Mouse (Mus musculus): ENCODE measurements around the gene Agbl4.
A peak's percentile ranks its signal among the peaks of the same experiment; 100 is the strongest.

Gene Agbl4

DNA sequence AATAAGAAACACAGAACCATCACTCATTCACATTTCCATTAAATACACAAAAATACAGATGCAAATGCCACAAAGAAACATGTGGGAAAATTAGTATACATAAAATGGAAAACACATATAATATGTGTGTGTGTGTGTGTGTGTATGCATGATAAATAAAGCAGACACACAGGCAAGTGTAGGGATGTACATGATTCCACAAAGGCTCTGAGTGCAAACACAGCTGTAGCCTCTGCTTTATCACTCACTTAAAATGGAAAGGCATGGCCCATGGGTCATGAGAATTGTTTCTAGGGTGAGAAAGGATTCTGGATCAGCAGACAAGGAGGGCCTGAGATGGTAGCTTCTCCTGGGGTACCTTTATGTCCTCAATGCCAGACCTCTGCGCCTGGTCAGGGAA lies 1182.8 kb downstream of the Agbl4 start:
- DNase-seq (ENCODE audit: low spot score in 2 of 2): no peak

DNA sequence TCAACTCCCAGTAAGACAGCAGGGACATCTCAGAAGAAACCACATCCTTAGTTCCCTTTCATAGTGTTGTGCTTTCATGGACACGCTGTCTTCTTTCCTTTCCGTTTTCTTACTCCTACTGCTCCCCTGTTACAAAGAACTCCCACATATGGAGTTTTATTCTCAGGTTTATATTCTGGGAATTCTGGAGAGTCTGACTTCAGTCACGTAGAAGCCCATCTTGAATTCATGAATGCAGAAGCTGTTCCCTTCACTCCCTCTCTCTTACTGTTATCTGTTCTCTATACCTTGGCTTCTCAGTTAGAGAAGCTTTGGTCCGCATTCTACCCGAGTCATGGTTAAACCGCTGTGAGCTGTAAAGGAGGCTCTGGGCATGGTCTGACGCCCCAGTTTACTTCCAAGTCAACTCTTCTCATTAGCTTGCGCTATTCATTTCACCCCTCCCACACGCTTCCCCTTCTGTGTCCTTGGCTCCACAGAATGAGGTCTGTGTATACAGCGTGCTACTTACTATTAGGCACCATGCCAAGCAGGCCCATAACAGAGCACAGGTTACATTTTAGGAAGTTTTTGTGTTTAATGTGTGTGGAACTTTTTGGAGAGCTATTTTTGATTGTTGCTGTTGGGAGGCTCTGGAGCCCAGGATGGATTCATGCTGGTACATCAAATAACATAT lies 1186.2 kb downstream of the Agbl4 start:
- DNase-seq (ENCODE audit: low spot score in 2 of 2): no peak

DNA sequence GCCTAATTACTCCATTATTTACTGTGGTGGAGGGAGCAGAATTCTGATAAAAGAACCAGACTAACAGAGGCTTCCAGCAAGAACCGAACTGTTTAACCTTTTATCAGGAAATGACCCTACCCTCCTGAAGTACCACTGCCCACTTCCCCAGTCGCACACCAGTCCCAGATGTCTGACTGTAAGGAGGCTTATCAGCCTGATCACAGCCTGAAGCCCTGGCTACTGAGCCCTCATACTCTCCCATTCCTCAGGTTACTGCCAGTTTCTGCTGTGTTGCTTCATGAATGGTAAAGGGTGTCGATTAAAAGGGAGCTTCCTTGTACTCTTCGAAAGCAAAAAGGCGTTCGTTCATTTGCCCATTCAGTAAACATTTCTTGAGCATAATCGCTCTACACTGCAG lies 1186.8 kb downstream of the Agbl4 start:
- DNase-seq (ENCODE audit: low spot score in 2 of 2): no peak

DNA sequence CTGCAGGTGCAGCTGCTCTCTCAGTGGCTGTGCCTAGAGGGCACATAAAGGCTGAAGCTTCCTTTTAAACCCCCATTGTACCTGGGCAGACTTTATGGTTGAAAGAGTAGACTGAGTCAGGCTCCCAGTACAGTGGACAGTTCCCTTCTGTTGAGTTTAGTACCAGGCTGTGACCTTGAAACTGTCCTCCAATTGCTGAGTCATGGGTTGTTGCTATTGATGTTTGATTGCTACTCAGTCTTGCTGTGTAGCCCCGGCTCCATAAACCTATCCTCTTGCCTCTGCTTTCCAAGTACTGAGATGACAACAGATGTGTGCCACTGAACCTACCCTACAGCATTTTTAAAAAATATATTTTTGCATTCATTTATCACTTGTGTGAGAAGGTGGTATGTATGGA lies 1190.8 kb downstream of the Agbl4 start:
- no peak for DNase-seq (ENCODE audit: low spot score in 2 of 2)

DNA sequence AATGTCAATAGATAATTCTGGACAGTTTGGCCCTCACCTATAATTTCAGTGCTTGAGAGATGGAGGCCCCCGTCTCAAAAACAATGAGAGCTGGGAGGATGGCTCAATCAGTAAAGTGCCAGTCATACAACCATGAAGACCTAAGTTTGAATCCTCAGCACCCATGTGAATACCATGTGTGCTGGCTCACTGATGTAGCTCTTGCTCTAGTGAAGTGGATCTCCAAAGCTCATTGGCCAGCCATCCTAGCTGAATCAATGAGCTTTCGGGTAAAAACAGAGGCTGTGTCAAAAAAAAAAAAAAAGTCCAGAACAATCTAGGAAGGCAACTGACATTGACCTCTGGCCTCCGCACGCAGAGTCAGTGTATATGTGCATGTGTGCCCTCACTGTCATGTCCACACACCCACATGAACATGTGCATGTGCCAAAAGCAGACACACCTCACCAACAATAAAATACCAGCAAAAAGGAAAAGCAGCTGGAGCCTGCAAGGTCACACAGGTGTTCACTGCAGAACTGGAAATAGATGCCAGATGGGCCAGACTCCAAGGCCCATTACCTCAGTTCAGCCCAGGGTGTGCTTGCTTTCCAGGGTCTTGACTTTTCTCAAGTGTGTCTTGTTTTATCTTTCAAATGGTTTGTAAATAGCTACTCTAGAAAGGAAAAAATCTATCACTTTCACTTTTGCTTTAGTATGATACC lies 1192.2 kb downstream of the Agbl4 start:
- no peak for DNase-seq (ENCODE audit: low spot score in 2 of 2)

DNA sequence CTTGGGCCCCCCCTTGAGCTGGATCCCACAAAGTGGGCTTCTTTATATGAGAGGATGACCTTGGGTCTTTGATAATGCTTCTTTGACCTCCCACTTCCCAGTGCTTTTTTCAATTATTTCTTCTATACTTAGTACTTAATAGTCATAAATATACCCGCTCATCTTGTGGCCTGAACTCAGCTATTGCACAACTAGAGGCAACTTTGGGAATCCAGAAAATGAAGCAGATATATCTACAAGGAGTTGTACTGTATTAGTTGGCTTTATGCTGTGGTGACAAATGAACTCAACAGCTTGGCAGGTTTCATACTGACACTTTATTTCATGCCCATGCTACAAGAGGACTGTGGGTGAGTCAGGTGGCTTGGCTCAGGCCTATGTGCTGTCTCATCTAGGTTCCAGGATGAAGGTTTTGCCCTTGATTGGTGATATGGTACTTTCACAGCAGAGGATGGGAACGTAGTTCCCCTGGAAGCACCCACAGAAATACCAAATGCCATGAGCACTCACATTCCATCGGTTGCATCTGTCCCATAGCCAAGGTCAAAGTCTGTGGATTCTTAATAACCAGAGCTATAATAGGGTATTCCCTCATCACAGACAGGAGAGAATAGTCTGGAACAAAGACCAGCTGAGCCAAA lies 1197.3 kb downstream of the Agbl4 start:
- DNase-seq (ENCODE audit: low spot score in 2 of 2): no peak

DNA sequence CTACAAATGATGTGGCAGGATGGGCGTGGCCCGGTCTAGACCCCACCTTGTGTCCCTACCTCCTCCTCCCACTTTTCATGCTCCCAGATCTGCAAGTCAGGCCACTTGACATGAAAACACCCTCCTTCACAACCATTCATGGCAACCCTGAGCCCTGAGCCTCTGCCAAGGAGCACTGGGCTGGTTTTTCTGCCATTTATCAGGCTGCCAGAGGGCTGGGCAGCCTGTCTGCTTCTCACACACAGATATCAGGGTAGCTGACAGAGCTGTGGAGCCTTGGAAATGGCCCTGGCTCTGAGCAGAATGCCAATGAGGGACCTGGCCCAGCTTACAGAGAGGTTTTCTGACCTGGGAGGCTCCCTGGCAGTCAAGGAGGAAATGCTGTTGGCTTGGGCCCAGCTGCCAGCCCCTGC lies 1199.8 kb downstream of the Agbl4 start:
- peak in 1 of 2 experiments; percentile 12 for DNase-seq (ENCODE audit: low spot score in 2 of 2)

DNA sequence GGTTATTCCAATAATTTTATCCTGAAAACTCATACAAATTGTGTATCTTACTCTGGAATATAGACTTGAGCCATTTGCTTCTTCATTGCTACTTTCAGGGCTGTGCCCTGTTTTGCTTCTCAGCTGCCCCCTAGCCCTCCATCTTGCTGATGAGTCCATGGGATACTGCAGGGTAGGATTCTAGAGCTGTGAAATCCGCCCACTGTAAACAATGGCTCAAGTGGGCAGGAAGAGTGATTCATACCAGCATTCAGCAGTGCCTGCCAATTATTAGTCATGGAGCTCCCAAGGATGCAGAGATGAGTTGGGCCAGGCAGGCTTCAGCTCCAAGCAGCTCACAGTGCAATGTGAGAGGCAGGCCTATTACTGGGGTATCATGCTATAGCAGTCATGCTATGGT lies 1200.5 kb downstream of the Agbl4 start:
- no peak for DNase-seq (ENCODE audit: low spot score in 2 of 2)

DNA sequence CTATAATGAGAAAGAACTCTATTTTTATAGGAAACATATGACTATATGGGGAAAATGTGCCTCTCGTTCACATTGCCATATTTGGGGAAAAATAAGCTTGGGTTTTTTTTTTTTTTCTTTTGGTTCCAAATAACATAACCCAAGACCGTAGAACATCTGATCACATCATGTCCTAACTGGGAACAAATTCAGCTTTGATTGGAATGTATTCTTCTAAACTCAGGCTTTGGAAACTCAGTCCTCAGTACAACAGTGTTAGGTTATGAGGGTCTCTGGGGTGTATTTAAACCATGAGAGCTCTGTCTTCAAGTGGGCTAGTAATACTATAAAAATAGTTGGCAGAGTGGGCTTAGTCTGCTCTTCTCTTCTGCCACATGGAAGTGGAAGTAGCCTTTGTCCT lies 1205.7 kb downstream of the Agbl4 start:
- DNase-seq (ENCODE audit: low spot score in 2 of 2): no peak

DNA sequence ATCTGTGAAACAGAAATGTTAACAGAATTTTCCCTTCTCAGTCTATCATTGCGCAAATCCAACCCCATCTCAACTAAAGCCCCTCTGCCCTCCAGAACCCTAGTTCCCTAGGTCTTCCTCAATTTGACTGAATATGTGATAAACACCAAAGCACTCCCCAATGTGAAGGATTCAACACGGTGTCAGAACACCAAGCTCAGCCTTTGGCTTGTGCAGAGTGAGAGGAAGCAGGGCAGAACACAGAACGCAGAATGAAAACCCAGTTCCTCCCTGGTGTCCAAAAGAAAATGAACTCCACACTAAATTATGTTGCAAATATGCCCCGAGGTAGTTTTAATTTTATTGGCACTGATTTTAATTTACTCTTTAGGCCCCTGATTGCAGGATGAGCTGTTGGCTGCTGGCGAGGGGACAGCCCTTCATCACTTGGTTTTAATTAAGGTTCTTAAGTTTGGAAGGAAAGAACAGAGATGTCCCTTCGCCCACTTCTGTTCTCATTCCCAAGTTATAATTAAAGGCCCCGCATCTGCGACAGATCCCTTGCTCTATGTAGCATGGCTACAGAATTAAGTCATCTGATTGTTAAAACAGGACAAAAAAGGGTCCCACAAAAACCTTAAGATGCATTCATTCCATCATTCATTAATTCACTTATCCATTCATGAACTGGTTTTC lies 1210.5 kb downstream of the Agbl4 start:
- no peak for DNase-seq (ENCODE audit: low spot score in 2 of 2)

DNA sequence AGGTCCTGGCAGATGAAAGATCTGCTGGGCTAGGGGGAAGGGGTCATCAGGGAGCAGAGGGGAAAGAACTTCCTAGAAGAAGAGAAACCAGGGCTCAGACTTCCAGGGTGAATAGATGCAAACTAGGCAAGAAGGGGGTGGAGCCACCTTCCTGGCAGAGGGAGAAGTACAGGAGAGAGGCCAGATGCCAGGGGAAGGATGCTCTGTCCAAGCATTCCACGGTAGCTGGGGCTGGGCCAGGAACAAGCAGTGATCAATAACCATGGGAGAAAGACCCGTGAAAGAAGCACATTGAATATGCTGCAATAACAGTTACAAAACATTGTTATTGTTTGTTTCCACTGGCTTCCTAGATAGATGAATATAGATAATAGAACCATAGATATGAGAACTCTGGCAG lies 1224.4 kb downstream of the Agbl4 start:
- no peak for DNase-seq (ENCODE audit: low spot score in 2 of 2)

DNA sequence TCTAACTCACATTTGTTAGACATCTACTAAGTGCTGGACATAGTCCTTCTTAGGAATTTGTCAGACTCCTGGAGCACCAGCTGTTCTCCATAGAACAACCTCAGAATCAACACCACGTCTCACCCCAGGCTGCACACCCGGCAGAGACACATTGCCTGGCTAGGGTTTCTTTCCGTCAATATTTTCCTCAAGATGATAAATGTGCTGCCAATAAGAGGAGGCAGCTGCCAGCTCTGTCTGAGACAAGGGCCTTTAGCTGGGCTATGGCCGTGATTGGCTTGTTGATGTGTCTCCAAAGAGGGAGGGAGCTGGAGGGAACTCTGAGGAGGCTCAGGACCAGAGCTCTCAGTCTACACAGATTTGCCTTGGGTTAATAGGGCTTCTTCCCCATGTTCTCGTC lies 1227.5 kb downstream of the Agbl4 start:
- DNase-seq (ENCODE audit: low spot score in 2 of 2): no peak

DNA sequence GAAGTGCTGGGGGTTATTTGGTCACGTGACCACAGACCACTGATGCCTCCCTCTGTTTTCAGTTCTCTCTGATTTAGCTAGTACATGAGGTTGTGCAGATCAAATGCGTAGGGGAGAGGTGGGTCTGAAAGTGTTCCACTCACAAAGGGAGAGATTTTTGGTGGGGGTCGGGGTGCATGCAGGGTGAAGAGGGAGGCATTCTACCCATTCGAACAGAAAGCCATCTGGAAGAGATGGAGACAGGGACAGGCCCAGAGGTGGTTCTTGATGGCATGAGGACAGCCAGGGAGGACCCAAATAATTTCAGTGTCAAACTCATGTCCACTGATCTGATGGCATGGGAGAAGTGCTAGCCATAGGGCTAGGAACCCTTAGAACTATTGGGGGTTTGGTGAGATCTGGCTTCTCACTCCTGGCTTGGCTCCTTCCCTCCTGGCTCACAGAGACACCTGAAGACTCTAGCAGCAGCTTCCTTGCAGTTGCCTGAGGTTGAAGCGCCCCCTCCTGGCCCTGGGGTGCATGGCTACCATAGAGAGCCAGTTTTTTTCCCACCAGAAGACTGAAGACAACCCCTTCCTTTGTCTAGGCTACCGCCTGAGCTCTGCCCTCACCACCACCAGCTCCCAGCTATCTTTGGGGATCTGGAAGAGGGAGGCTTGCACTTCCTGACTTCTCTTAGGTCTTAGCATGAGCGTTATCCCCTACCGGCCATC lies 1228.8 kb downstream of the Agbl4 start:
- peak; percentile 20 to 67 for DNase-seq (ENCODE audit: low spot score in 2 of 2)

DNA sequence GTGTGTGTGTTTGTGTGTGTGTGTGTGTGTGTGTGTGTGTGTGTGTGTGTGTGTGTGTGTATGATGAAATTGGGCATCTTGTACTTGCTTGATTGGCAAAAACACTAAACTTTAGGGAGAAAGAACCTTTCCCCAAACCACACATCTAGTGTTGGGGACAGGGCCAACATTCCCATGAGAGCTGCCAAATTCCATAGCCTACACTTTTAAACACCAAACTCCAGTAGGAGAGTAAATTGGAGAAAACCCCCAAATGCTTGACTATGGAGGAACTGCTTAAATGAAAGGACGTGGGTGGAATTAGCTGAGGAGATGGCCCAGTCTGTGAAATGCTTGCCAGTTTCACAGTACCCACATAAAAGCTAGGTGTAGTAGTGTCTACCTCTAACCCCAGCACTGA lies 1235.2 kb downstream of the Agbl4 start:
- no peak for DNase-seq (ENCODE audit: low spot score in 2 of 2)

DNA sequence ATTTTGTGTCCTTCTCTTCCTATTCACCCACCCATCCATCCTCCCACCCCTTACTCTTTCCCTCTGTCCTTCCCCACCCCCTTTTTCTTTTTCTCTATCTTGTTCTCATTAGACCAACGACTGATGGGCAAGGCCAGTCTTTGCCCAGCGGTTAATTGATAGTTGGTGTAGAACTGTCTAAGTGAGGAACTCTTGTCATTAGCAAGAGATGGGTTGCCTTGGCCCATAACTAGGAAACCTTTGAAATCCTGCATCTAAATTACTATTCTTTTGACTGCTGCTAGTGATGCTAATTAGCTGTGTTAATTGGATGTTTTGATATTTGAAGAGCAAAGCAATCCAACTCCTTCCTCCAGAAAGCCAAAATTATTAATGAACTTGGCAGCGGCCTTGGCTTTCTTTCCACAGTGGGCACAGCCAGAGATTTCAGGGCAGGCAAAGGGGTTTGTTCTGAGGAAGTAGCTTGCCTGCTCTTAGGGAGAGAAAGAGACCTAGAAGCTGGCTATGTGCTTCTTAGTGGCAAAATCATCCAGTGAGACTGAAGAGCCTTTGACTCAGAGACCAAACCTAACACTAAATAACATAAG lies 1238.2 kb downstream of the Agbl4 start:
- no peak for DNase-seq (ENCODE audit: low spot score in 2 of 2)

DNA sequence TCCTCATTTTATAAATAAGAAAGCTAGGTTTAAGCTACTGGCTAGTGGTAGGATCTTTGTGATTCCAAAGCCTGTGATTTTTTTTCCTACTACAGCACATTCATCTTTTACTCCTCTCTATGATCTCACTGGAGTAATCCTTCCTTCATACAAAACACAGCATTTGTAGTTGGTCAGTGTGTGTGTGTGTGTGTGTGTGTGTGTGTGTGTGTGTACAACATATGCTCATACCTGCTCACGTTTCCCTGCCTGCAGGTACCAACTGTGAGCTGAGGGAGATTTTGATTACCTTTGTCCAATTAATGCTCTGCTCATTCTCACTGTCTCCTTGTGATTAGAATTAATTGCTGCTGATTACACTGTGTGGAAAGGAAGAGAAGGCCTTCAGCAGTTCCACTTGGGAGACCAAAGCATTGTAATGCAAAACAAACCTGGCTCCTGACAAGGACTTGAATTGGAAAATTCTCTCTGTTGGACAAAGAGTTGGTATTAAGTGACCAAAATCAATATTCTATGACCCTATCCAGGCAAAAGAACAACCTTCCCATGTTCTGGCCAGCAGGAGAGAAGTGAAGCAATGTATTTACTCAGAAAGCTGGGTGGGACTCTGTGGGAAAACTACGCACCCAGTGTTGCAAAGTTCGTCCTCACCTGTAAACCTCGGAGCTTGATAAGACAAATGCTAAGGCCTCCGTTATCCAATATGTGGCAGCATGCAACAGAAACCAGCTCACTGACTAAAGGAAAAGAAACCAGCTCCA lies 1241.7 kb downstream of the Agbl4 start:
- no peak for DNase-seq (ENCODE audit: low spot score in 2 of 2)

DNA sequence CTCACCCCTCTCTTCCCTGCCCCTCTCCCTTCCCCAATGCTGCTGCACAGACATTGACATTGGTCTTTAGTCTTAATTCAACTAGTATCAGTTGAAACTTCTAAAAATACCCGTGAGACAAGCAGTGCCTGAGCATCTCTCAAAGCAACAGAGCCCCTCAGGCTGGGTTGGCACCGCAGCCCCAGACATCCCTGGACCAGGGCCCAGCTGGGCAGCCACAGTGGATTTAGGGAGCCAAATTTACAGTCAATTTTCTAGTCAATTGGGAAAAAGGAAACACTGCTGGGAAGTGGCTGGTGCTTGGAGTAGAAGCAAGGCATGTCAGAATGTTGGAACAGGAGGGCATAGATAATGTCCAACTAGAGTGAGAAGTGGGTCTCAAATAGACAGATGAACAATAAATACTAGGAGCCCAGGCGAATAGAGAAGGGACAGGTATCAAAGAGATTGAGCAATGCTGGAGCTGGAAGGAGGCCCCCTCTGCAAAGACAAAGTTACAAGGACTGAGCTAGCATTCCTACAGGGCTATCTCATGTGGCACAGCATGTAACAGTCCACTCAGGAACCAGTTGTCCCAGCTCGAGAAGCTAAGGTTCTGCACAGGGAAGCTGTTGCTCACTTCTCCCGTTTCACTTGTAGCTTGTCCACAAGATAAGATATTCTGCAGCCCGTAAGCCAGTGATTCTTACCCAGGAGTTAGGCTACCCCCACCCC lies 1247.8 kb downstream of the Agbl4 start:
- DNase-seq (ENCODE audit: low spot score in 2 of 2): no peak

DNA sequence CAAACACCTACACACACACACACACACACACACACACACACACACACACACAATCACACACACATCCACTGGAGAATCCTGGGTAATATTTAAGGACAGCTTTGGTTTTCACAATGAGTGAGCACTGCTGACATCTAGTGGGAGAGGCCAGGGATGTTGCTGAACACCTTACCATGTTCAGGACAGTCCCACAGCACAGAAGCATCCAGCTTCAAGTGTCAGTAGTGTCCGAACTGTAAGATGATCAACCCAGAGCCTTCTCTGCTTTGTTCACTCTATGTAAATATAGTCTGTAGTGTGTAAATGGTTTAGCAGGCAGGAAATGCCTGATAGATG lies 1248.3 kb downstream of the Agbl4 start:
- DNase-seq (ENCODE audit: low spot score in 2 of 2): no peak

DNA sequence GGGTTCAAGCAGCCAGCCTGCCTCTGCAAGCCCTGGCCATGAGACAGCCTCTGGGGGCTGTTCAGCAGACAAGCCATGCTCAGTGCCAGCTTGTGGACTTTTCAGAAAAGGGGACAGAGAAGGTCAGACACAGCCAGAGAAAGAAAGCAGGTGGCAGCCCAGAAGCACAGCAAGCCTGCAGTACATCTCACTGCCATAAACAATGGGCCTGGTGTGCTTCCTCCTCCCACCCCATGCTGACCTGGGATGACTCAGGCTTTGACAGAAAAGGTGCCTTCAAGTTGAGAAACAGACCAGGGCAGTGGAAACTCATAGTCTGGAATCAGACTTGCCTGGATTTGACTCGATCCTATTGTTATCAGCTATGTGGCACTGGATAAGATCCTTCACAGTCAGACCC lies 1256.0 kb downstream of the Agbl4 start:
- DNase-seq (ENCODE audit: low spot score in 2 of 2): no peak

DNA sequence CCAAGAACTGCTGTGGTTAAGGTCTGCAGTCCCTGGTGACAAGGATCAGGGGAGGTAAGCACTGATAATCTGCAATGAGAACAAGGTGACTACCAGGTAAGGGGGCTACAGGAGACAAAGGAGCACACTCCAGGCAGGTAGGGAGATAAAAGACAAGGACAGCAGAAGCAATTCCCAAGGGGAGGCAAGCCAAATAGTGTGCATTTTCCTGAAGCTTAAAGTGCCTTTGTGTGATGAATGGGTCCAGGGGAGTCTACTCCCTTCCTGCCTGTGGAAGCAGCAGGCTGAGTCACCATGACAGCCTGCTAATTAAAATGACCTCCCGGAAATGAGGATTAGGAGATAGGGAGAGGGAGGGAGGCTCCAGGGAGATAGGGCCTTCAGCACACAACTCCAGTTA lies 1266.3 kb downstream of the Agbl4 start:
- no peak for DNase-seq (ENCODE audit: low spot score in 2 of 2)
